Mouse (Mus musculus) neural tube, embryonic 14.5 days (tissue): ENCODE measurements around the gene Tbx5. TPM values are rescaled to one million over a fixed set of nuclear protein-coding genes. Genes with fewer than 3 reads are reported as not detected.

Source experiments
- ATAC-seq: fragments of 200-750 bp; cut with Nextera tagmentation; 2 replicates; pipeline ENCODE4 v1.8.0; 2017; ENCODE audit warnings: low read depth, mild to moderate bottlenecking, moderate TSS enrichment, moderate library complexity
- H3K27ac ChIP-seq: fragments of 300-500 bp; sonication (generic); 2 replicates; pipeline ENCODE4 v1.5.1; 2014; ENCODE audit warnings: low read depth, mild to moderate bottlenecking, control low read depth, low read length, moderate library complexity, mixed read lengths
- H3K27me3 ChIP-seq: fragments of 300-500 bp; sonication (generic); 2 replicates; pipeline ENCODE4 v1.6.1; 2014; ENCODE audit warnings: low read length; ENCODE audit not compliant: control insufficient read depth, insufficient read depth
- H3K36me3 ChIP-seq: fragments of 300-500 bp; sonication (generic); 2 replicates; pipeline ENCODE4 v1.6.1; 2014; ENCODE audit warnings: low read length, mixed read lengths; ENCODE audit not compliant: control insufficient read depth, insufficient read depth
- H3K4me1 ChIP-seq: fragments of 300-500 bp; sonication (generic); 2 replicates; pipeline ENCODE4 v1.6.1; 2014; ENCODE audit warnings: low read length; ENCODE audit not compliant: control insufficient read depth, insufficient read depth
- H3K4me2 ChIP-seq: fragments of 300-500 bp; sonication (generic); 2 replicates; pipeline ENCODE4 v1.6.1; 2014; ENCODE audit warnings: mild to moderate bottlenecking, low read depth, low read length, control low read depth
- H3K4me3 ChIP-seq: fragments of 300-500 bp; sonication (generic); 2 replicates; pipeline ENCODE4 v1.5.1; 2014; ENCODE audit warnings: low read depth, low read length, control low read depth, mixed read lengths
- H3K9ac ChIP-seq: fragments of 300-500 bp; sonication (generic); replicated peaks from 2 replicates; pipeline ENCODE4 v1.6.1; 2014; ENCODE audit warnings: low read depth, mild to moderate bottlenecking, control low read depth, low read length, mixed read lengths
- H3K9me3 ChIP-seq: fragments of 300-500 bp; sonication (generic); 2 replicates; pipeline ENCODE4 v1.6.1; 2016; ENCODE audit warnings: low read length; ENCODE audit not compliant: control insufficient read depth
- WGBS: fragments of 180-500 bp; shearing (Covaris S2); extraction: QIAGEN DNeasy Blood & Tissue Kit; methylation state at CpG from one replicate; pipeline ENCODE4 v1.1.7; 2014; 5-methylcytosine and 5-hydroxymethylcytosine counted together
- polyA plus RNA-seq: library from polyadenylated mRNA; unstranded; fragments of >200 nt; fragmentation: Nextera tagmentation; extraction: Ambion mirVana; gene quantifications from 2 replicates; pipeline ENCODE4 v1.2.1, GENCODE M21; 2014

Gene Tbx5
- 0.05 and 0.06 TPM in 2 replicates for polyA plus RNA-seq

DNA sequence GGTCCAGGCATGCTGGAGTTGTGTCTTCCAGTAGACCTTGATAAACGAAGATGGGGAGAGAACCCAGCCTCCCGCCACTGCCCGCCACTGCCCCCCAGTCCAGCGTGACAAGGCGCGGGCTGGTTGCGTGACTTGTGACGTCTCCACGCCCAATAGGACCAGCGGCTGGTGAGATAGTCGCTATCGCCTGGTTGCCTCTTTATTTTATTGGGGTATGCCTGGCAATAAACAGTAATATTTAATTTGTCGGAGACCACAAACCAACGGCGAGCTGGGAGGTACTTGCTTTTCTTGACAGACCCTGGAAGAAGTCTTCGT is at the start of gene Tbx5:
Gene Tbx5 (plus strand): TSS at position 190 of the 318 bp plus-strand sequence.
- H3K27ac ChIP-seq = no peak within 1 kb of the TSS
- no peaks in the 10 kb centered on the region for H3K4me1 ChIP-seq
- H3K27me3 ChIP-seq = peaks cover 59% of the 10 kb centered on the region
- H3K4me3 ChIP-seq = no peak within 1 kb of the TSS
- no peaks in the 10 kb centered on the region for H3K9me3 ChIP-seq
- H3K4me2 ChIP-seq = no peak within 1 kb of the TSS
- WGBS = under 1% methylated on average over 16 of the region's 16 CpGs
- no peaks in the 10 kb centered on the region for H3K36me3 ChIP-seq
- no peak within 1 kb of the TSS for H3K9ac ChIP-seq
- no peak for ATAC-seq

DNA sequence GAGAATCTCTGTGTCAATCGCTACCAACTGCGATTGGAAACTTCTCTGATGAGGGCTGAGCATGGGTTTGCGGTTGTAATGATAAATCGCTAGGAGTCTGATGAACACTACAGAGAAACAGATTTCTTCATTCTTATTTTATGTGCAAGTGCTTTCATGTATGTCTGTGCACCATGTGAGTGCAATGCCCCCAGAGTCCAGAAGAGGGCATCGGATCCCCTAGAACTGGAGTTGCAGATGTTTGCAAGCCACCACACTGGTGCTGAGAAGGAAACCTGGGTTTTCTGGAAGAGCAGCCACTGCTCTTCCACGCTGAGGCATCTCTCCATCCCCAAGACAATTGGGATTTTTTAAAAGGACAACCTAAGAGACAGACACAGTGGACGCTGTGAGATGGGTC is 46.5 kb upstream of the Tbx5 start:
- WGBS = 87% methylated on average over 7 of the region's 7 CpGs
- no peak overlapping the region for H3K4me2 ChIP-seq
- H3K4me3 ChIP-seq = no peak overlapping the region
- no peak overlapping the region for H3K9ac ChIP-seq
- no peak for ATAC-seq
- no peaks in the 10 kb centered on the region for H3K4me1 ChIP-seq
- no peaks in the 10 kb centered on the region for H3K36me3 ChIP-seq
- no peaks in the 10 kb centered on the region for H3K9me3 ChIP-seq
- no peaks in the 10 kb centered on the region for H3K27me3 ChIP-seq
- H3K27ac ChIP-seq = no peak overlapping the region

DNA sequence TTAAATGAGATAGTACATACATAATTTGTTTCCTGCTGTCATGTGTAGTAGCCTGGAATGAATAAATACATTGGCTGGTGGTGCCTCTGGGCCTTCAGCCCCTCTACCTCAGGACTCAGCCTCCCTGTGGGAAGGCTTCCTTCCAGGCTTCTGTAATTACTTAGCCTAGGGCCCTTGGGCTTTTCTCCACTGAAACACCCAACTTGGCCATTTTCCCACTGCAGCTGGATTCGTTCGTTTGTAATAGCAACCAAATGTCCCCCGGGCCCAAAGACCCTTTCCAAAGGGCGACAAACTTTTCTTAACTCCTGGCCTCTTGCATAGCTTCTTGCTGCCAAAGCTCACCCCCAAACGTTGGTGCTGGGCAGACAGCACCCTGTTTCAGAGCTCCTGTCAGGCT is 40.8 kb upstream of the Tbx5 start:
- Histone ChIP-seq H3K27ac (no peak overlapping the region), H3K4me3 (no peak overlapping the region), H3K36me3 (no peaks in the 10 kb centered on the region), H3K27me3 (peaks cover 38% of the 10 kb centered on the region), H3K9ac (no peak overlapping the region), H3K4me1 (no peaks in the 10 kb centered on the region), H3K9me3 (no peaks in the 10 kb centered on the region), H3K4me2 (no peak overlapping the region)
- ATAC-seq = no peak
- WGBS = 44% methylated on average over 5 of the region's 5 CpGs

DNA sequence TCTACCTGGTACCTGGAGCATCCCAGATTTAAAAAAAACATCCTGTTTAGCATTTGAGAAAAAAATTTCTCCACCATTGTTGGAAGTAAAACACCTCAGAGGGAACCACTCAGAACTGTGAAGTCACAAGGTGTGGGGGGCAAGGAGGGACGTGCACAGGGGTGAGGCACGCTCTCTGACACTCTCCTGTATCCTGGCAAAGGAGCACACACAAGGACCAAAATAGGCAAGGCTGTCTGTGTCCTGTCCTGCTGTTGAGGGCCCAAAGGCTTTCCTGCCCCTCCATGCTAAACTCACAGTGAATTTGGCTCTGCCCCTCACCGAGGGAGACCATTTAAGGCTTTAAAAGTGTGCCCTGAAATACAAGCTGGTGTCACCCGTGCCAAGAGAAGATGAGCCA is 38.5 kb upstream of the Tbx5 start:
- H3K9me3 ChIP-seq = no peaks in the 10 kb centered on the region
- no peaks in the 10 kb centered on the region for H3K4me1 ChIP-seq
- 2% methylated on average over 4 of the region's 4 CpGs for WGBS
- no peak overlapping the region for H3K9ac ChIP-seq
- ATAC-seq = no peak
- no peak overlapping the region for H3K4me2 ChIP-seq
- H3K36me3 ChIP-seq = no peaks in the 10 kb centered on the region
- H3K27me3 ChIP-seq = peaks cover 53% of the 10 kb centered on the region
- H3K27ac ChIP-seq = no peak overlapping the region
- no peak overlapping the region for H3K4me3 ChIP-seq

DNA sequence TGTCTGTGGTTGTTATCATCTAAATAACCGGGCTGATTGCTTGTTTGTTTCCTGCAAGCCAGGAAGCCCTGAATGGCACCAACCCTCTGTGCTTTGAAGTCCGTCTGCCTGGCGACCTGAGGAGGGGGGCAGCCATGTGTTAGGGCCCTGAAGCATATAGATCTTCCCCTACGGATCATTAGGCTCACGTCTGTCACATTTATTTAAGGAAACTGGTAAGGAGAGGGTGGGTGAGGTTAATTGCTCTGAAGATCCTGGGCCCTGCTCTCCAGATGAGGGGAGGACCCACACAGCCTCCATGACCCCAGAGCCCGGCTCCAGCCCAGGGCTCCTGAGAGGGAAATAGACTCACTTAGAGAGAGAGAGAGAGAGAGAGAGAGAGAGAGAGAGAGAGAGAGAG is 37.1 kb upstream of the Tbx5 start:
- H3K27me3 ChIP-seq = peaks cover 67% of the 10 kb centered on the region
- WGBS = 0% methylated on average over 6 of the region's 6 CpGs
- no peak overlapping the region for H3K27ac ChIP-seq
- no peak overlapping the region for H3K9ac ChIP-seq
- no peak overlapping the region for H3K4me3 ChIP-seq
- no peaks in the 10 kb centered on the region for H3K36me3 ChIP-seq
- no peak overlapping the region for H3K4me2 ChIP-seq
- no peak for ATAC-seq
- no peaks in the 10 kb centered on the region for H3K9me3 ChIP-seq
- no peaks in the 10 kb centered on the region for H3K4me1 ChIP-seq

DNA sequence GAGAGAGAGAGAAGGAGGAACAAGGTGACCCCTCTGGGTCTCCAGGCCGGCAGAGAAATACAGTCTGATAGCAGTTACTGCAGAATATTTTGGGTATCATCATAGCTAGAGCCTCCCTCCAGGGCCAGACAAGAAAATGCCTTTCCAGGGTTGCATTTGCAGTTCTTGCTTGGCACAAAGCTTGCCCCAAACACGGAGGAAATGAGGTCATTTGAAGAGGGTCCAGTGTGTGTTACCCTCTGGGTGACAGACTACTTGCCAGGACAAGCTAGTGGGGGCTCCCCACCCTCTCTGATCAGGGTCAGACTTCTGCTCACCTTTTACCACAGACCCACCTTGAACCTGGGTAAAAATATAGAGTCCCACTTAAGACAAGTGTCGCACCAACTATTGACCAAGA is 36.7 kb upstream of the Tbx5 start:
- ATAC-seq = no peak
- WGBS = 6% methylated on average over 3 of the region's 3 CpGs
- H3K27me3 ChIP-seq = peaks cover 69% of the 10 kb centered on the region
- no peak overlapping the region for H3K9ac ChIP-seq
- no peak overlapping the region for H3K27ac ChIP-seq
- no peaks in the 10 kb centered on the region for H3K4me1 ChIP-seq
- H3K4me3 ChIP-seq = no peak overlapping the region
- H3K4me2 ChIP-seq = no peak overlapping the region
- no peaks in the 10 kb centered on the region for H3K36me3 ChIP-seq
- H3K9me3 ChIP-seq = no peaks in the 10 kb centered on the region

DNA sequence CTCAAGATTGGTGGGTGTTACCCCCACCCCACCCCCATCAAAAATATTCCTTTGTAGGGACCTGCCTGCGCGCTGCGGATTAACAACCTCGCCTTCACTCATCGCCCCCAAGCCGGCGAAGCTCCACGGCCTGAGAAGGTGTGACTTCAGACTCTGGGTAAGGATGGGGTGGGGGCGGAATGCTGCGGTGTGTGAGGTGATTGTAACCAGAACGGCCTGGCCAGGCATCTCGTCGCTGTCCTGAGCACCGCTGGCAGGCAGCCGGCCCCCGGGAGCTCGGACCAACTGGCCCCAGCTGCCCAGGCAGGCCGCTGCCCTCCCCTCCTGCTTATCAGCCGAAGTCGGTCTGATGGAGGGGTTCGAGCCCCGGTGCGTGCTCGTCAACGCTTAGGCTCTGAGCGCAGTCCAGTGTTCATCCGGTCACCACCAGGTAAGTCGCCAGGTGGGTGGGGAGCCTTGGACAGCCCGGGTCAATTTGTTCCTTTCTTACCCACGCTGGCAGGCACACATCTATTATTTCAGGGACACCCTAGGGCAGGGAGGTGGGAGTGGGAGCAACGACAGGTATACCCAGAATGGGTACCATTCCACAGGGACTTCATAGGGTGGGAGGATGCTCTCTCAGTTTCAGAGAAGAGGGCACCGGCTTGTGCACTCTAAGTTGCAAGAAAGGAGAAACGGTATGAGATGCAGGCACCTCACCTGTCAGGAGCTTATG is 35.9 kb upstream of the Tbx5 start:
- H3K36me3 ChIP-seq = no peaks in the 10 kb centered on the region
- H3K9ac ChIP-seq = no peak overlapping the region
- H3K27ac ChIP-seq = no peak overlapping the region
- H3K4me3 ChIP-seq = no peak overlapping the region
- no peak for ATAC-seq
- no peaks in the 10 kb centered on the region for H3K9me3 ChIP-seq
- H3K4me1 ChIP-seq = no peaks in the 10 kb centered on the region
- H3K27me3 ChIP-seq = peaks cover 77% of the 10 kb centered on the region
- under 1% methylated on average over 33 of the region's 33 CpGs for WGBS
- H3K4me2 ChIP-seq = no peak overlapping the region

DNA sequence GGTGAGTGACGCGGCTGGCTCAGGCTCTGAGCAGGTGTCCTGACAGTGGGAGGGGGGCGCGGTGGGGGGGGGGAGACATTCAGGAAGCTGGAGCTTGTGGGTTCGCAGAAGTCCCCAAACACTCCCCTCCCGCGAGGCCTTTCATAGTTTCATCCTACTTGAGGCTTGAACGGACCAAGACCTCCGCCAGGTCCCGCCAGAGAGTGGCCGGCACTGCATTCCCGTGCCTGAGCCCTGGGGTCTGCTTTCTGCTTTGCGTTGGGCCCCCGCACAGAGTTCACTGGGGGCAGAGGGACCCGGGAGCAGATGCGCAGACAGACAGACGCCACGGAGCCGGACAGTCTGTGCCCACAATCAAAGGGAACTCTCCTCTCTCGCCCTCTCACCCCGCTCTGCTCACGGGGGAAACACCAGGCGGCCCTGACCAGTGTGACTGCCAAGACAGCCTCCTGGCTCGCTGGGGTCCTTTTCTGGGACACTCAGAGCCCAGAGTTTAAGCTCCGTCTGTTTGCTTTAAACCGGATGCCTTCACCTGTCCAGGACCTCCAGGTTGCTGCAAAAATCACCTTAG is 34.8 kb upstream of the Tbx5 start:
- no peak overlapping the region for H3K4me3 ChIP-seq
- H3K27me3 ChIP-seq = peaks cover 82% of the 10 kb centered on the region
- no peaks in the 10 kb centered on the region for H3K36me3 ChIP-seq
- no peak overlapping the region for H3K4me2 ChIP-seq
- no peaks in the 10 kb centered on the region for H3K4me1 ChIP-seq
- H3K9me3 ChIP-seq = no peaks in the 10 kb centered on the region
- no peak overlapping the region for H3K9ac ChIP-seq
- 1% methylated on average over 26 of the region's 26 CpGs for WGBS
- no peak overlapping the region for H3K27ac ChIP-seq
- ATAC-seq = no peak

DNA sequence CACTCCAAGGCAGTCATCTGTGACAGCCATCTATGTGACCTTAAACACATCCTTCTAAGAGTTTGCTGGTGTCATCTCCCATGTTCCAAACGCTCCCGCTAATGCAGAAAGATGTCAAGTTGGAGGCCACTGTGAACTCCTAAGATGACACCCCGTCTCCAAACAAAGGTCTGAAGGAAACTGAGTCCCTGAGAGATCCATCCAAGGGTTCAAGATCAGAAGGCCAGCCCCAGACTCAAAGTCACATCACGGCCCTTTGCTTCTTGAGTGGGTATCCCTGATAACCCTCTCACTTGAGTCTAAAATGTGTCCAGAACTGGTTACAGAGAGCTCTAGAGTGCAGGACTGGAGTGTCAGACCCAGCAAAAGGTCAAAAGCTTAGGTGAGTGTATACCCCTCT is 34.2 kb upstream of the Tbx5 start:
- H3K27me3 ChIP-seq = peaks cover 86% of the 10 kb centered on the region
- no peaks in the 10 kb centered on the region for H3K9me3 ChIP-seq
- WGBS = 3% methylated on average over 4 of the region's 4 CpGs
- no peak overlapping the region for H3K9ac ChIP-seq
- ATAC-seq = no peak
- no peak overlapping the region for H3K4me3 ChIP-seq
- no peaks in the 10 kb centered on the region for H3K36me3 ChIP-seq
- no peaks in the 10 kb centered on the region for H3K4me1 ChIP-seq
- no peak overlapping the region for H3K4me2 ChIP-seq
- no peak overlapping the region for H3K27ac ChIP-seq
